Mouse (Mus musculus): Measurements from ENCODE around the gene Dtnbp1. TPM values are rescaled to one million over a fixed set of nuclear protein-coding genes. Genes with fewer than 3 reads are reported as not detected.

Gene Dtnbp1
- polyA plus RNA-seq, 1 experiment from 2014 or later, result 55.6 TPM

GRCm38 (mm10) chr13:44977483-44978141, 24.3 kb downstream of the Dtnbp1 start:
- ATAC-seq (ENCODE audit: low read depth) (no peak), DNase-seq (ENCODE audit: low spot score) (peak; percentile 65)
- no peaks in the 10 kb centered on the region for H3K4me1 ChIP-seq (ENCODE audit: control insufficient read depth, insufficient read depth, low read length)
- 79% methylated on average over 2 of the region's 2 CpGs for WGBS
- no peaks in the 10 kb centered on the region for H3K9me3 ChIP-seq (ENCODE audit: control insufficient read depth, low read length)
- no peak overlapping the region for H3K9ac ChIP-seq (ENCODE audit: low read depth, low read length)
- H3K4me3 ChIP-seq (ENCODE audit: low read depth, low read length), result no peak overlapping the region
- peaks cover 4% of the 10 kb centered on the region; the same call in 1 of the 2 replicates for H3K36me3 ChIP-seq (ENCODE audit: control insufficient read depth, insufficient read depth, low read length)
- no peak overlapping the region for H3K4me2 ChIP-seq (ENCODE audit: low read depth, low read length)
- no peak overlapping the region for H3K27ac ChIP-seq (replicated peaks; ENCODE audit: low read depth, low read length)
- no peaks in the 10 kb centered on the region for H3K27me3 ChIP-seq (replicated peaks; ENCODE audit: control insufficient read depth, insufficient read depth, low read length)

GRCm38 (mm10) chr13:44977059-44977458, 24.9 kb downstream of the Dtnbp1 start:
- no peak overlapping the region for H3K4me2 ChIP-seq (ENCODE audit: low read depth, low read length)
- DNase-seq (ENCODE audit: low spot score) (peak; percentile 68), ATAC-seq (ENCODE audit: low read depth) (peak; percentile 57; the same call in 1 of the 2 replicates)
- no peaks in the 10 kb centered on the region for H3K27me3 ChIP-seq (replicated peaks; ENCODE audit: control insufficient read depth, insufficient read depth, low read length)
- WGBS, result 61% methylated on average over 2 of the region's 2 CpGs
- H3K9me3 ChIP-seq (ENCODE audit: control insufficient read depth, low read length), result no peaks in the 10 kb centered on the region
- H3K4me3 ChIP-seq (ENCODE audit: low read depth, low read length), result no peak overlapping the region
- no peak overlapping the region for H3K27ac ChIP-seq (replicated peaks; ENCODE audit: low read depth, low read length)
- peaks cover 4% of the 10 kb centered on the region; the same call in 1 of the 2 replicates for H3K36me3 ChIP-seq (ENCODE audit: control insufficient read depth, insufficient read depth, low read length)
- H3K9ac ChIP-seq (ENCODE audit: low read depth, low read length), result no peak overlapping the region
- H3K4me1 ChIP-seq (ENCODE audit: control insufficient read depth, insufficient read depth, low read length), result no peaks in the 10 kb centered on the region

- no peak overlapping the region for H3K4me2 ChIP-seq (ENCODE audit: low read depth, low read length)
- DNase-seq (ENCODE audit: low spot score), result no peak
- no peak overlapping the region for H3K4me3 ChIP-seq (ENCODE audit: low read depth, low read length)
- H3K27me3 ChIP-seq (replicated peaks; ENCODE audit: control insufficient read depth, insufficient read depth, low read length), result no peaks in the 10 kb centered on the region
- no peak for ATAC-seq (ENCODE audit: low read depth)
- H3K9me3 ChIP-seq (ENCODE audit: control insufficient read depth, low read length), result no peaks in the 10 kb centered on the region
- H3K4me1 ChIP-seq (ENCODE audit: control insufficient read depth, insufficient read depth, low read length), result no peaks in the 10 kb centered on the region
- WGBS, result 87% methylated on average over 5 of the region's 5 CpGs
- no peak overlapping the region for H3K9ac ChIP-seq (ENCODE audit: low read depth, low read length)
- no peak overlapping the region for H3K27ac ChIP-seq (replicated peaks; ENCODE audit: low read depth, low read length)
- H3K36me3 ChIP-seq (ENCODE audit: control insufficient read depth, insufficient read depth, low read length), result peaks cover 5% of the 10 kb centered on the region; the same call in 1 of the 2 replicates
Measured at GRCm38 (mm10) chr13:44960542-44961291, 41.2 kb downstream of the Dtnbp1 start.

- Histone ChIP-seq H3K4me3 (ENCODE audit: low read depth, low read length) (no peak overlapping the region), H3K9me3 (ENCODE audit: control insufficient read depth, low read length) (no peaks in the 10 kb centered on the region), H3K27me3 (replicated peaks; ENCODE audit: control insufficient read depth, insufficient read depth, low read length) (no peaks in the 10 kb centered on the region), H3K4me2 (ENCODE audit: low read depth, low read length) (no peak overlapping the region), H3K9ac (ENCODE audit: low read depth, low read length) (no peak overlapping the region), H3K36me3 (ENCODE audit: control insufficient read depth, insufficient read depth, low read length) (peaks cover 5% of the 10 kb centered on the region; the same call in 1 of the 2 replicates), H3K27ac (replicated peaks; ENCODE audit: low read depth, low read length) (no peak overlapping the region), H3K4me1 (ENCODE audit: control insufficient read depth, insufficient read depth, low read length) (no peaks in the 10 kb centered on the region)
- 81% methylated on average over 8 of the region's 8 CpGs for WGBS
- ATAC-seq (ENCODE audit: low read depth), result no peak
- DNase-seq (ENCODE audit: low spot score), result no peak
Measured at GRCm38 (mm10) chr13:44957049-44957448, 44.9 kb downstream of the Dtnbp1 start.

- ATAC-seq (ENCODE audit: low read depth) (no peak), DNase-seq (ENCODE audit: low spot score) (no peak)
- no peaks in the 10 kb centered on the region for H3K9me3 ChIP-seq (ENCODE audit: control insufficient read depth, low read length)
- no peaks in the 10 kb centered on the region for H3K27me3 ChIP-seq (replicated peaks; ENCODE audit: control insufficient read depth, insufficient read depth, low read length)
- no peak overlapping the region for H3K4me3 ChIP-seq (ENCODE audit: low read depth, low read length)
- no peak overlapping the region for H3K9ac ChIP-seq (ENCODE audit: low read depth, low read length)
- H3K27ac ChIP-seq (replicated peaks; ENCODE audit: low read depth, low read length), result no peak overlapping the region
- peaks cover 5% of the 10 kb centered on the region; the same call in 1 of the 2 replicates for H3K36me3 ChIP-seq (ENCODE audit: control insufficient read depth, insufficient read depth, low read length)
- no peaks in the 10 kb centered on the region for H3K4me1 ChIP-seq (ENCODE audit: control insufficient read depth, insufficient read depth, low read length)
- no peak overlapping the region for H3K4me2 ChIP-seq (ENCODE audit: low read depth, low read length)
- 84% methylated on average over 6 of the region's 6 CpGs for WGBS
Measured at GRCm38 (mm10) chr13:44955781-44956180, 46.2 kb downstream of the Dtnbp1 start.

- H3K27me3 ChIP-seq (replicated peaks; ENCODE audit: control insufficient read depth, insufficient read depth, low read length), result no peaks in the 10 kb centered on the region
- H3K27ac ChIP-seq (replicated peaks; ENCODE audit: low read depth, low read length), result no peak overlapping the region
- no peak for DNase-seq (ENCODE audit: low spot score)
- no peak overlapping the region for H3K4me3 ChIP-seq (ENCODE audit: low read depth, low read length)
- ATAC-seq (ENCODE audit: low read depth), result no peak
- no peak overlapping the region for H3K4me2 ChIP-seq (ENCODE audit: low read depth, low read length)
- H3K9ac ChIP-seq (ENCODE audit: low read depth, low read length), result no peak overlapping the region
- no peaks in the 10 kb centered on the region for H3K4me1 ChIP-seq (ENCODE audit: control insufficient read depth, insufficient read depth, low read length)
- WGBS, result 89% methylated on average over 1 of the region's 1 CpGs
- H3K36me3 ChIP-seq (ENCODE audit: control insufficient read depth, insufficient read depth, low read length), result peaks cover 5% of the 10 kb centered on the region; the same call in 1 of the 2 replicates
- no peaks in the 10 kb centered on the region for H3K9me3 ChIP-seq (ENCODE audit: control insufficient read depth, low read length)
Measured at GRCm38 (mm10) chr13:44954232-44954568, 47.7 kb downstream of the Dtnbp1 start.

GRCm38 (mm10) chr13:44953546-44954231, 48.3 kb downstream of the Dtnbp1 start:
- Histone ChIP-seq H3K27me3 (replicated peaks; ENCODE audit: control insufficient read depth, insufficient read depth, low read length) (no peaks in the 10 kb centered on the region), H3K36me3 (ENCODE audit: control insufficient read depth, insufficient read depth, low read length) (peaks cover 5% of the 10 kb centered on the region; the same call in 1 of the 2 replicates), H3K9ac (ENCODE audit: low read depth, low read length) (no peak overlapping the region), H3K4me2 (ENCODE audit: low read depth, low read length) (no peak overlapping the region), H3K4me1 (ENCODE audit: control insufficient read depth, insufficient read depth, low read length) (no peaks in the 10 kb centered on the region), H3K27ac (replicated peaks; ENCODE audit: low read depth, low read length) (no peak overlapping the region), H3K9me3 (ENCODE audit: control insufficient read depth, low read length) (no peaks in the 10 kb centered on the region), H3K4me3 (ENCODE audit: low read depth, low read length) (no peak overlapping the region)
- DNase-seq (ENCODE audit: low spot score), result no peak
- 79% methylated on average over 8 of the region's 8 CpGs for WGBS
- ATAC-seq (ENCODE audit: low read depth), result no peak

GRCm38 (mm10) chr13:44952393-44953086, 49.4 kb downstream of the Dtnbp1 start:
- no peaks in the 10 kb centered on the region for H3K9me3 ChIP-seq (ENCODE audit: control insufficient read depth, low read length)
- no peak overlapping the region for H3K27ac ChIP-seq (replicated peaks; ENCODE audit: low read depth, low read length)
- H3K4me2 ChIP-seq (ENCODE audit: low read depth, low read length), result no peak overlapping the region
- DNase-seq (ENCODE audit: low spot score) (peak; percentile 67), ATAC-seq (ENCODE audit: low read depth) (no peak)
- H3K9ac ChIP-seq (ENCODE audit: low read depth, low read length), result no peak overlapping the region
- H3K36me3 ChIP-seq (ENCODE audit: control insufficient read depth, insufficient read depth, low read length), result peaks cover 5% of the 10 kb centered on the region; the same call in 1 of the 2 replicates
- H3K27me3 ChIP-seq (replicated peaks; ENCODE audit: control insufficient read depth, insufficient read depth, low read length), result no peaks in the 10 kb centered on the region
- WGBS, result 55% methylated on average over 10 of the region's 10 CpGs
- H3K4me3 ChIP-seq (ENCODE audit: low read depth, low read length), result no peak overlapping the region
- H3K4me1 ChIP-seq (ENCODE audit: control insufficient read depth, insufficient read depth, low read length), result no peaks in the 10 kb centered on the region; the same call in 1 of the 2 replicates

All from embryonic facial prominence, embryonic 14.5 days (tissue).